Comparison of ENCODE assay signal across 8 mouse cellular contexts in genomic region chr17:46649811-46650210, GRCm38 (mm10). TPM values are rescaled to one million over a fixed set of nuclear protein-coding genes. Genes with fewer than 3 reads are reported as not detected.
A peak's percentile ranks its signal among the peaks of the same experiment; 100 is the strongest.
DNase-seq lines count a peak whose midpoint lies in the region; ATAC-seq and TF ChIP-seq lines count a peak whose summit lies in the region.

No protein-coding gene starts in this region.

- no peak for DNase-seq in kidney, adult 9 months
- DNase-seq in brain, embryonic 14.5 days (ENCODE audit: low read depth): peak; percentile 7
- DNase-seq in left cerebral cortex, adult 18-20 months (ENCODE audit: low spot score in 2 of 2): no peak
- no peak for DNase-seq in cerebellum, adult 11 months

- H3K9ac ChIP-seq in kidney, embryonic 14.5 days (ENCODE audit: low read depth, low read length): peak overlapping the region; percentile 89; the same call in 1 of the 2 replicates
- peak overlapping the region; percentile 95 for H3K9ac ChIP-seq in hindbrain, embryonic 13.5 days
- peak overlapping the region; percentile 91 for H3K9ac ChIP-seq in midbrain, embryonic 12.5 days (replicated peaks)

- WGBS in kidney, embryonic 14.5 days: 33% methylated on average over 15 of the region's 15 CpGs
- 41% methylated on average over 15 of the region's 15 CpGs for WGBS in hindbrain, embryonic 13.5 days
- 38% methylated on average over 15 of the region's 15 CpGs for WGBS in midbrain, embryonic 12.5 days

- no peak for TF ChIP-seq CTCF in brain, embryonic 14.5 days (IDR thresholded peaks at IDR 0.05; ENCODE audit: borderline replicate concordance, extremely low read depth, insufficient read depth, insufficient read length)

- ATAC-seq in kidney, embryonic 14.5 days (ENCODE audit: low FRiP score, low TSS enrichment): no peak
- no peak for ATAC-seq in hindbrain, embryonic 13.5 days (ENCODE audit: low FRiP score)
- ATAC-seq in midbrain, embryonic 12.5 days (ENCODE audit: low FRiP score, low read depth): no peak
- ATAC-seq in megakaryocyte progenitor cell, adult 5-6 weeks (replicated peaks; ENCODE audit: poor library complexity): no peak

- no peaks in the 10 kb centered on the region for H3K9me3 ChIP-seq in kidney, embryonic 14.5 days (ENCODE audit: control insufficient read depth, low read length)
- no peaks in the 10 kb centered on the region for H3K9me3 ChIP-seq in hindbrain, embryonic 13.5 days
- H3K9me3 ChIP-seq in midbrain, embryonic 12.5 days: no peaks in the 10 kb centered on the region

- peak overlapping the region; percentile 98 for H3K27ac ChIP-seq in kidney, embryonic 14.5 days (ENCODE audit: low read depth, low read length)
- H3K27ac ChIP-seq in hindbrain, embryonic 13.5 days: peak overlapping the region; percentile 97
- peak overlapping the region; percentile 90 for H3K27ac ChIP-seq in midbrain, embryonic 12.5 days (replicated peaks)

- peaks cover 30% of the 10 kb centered on the region for H3K4me1 ChIP-seq in kidney, embryonic 14.5 days (ENCODE audit: control insufficient read depth, insufficient read depth, low read length)
- peaks cover 67% of the 10 kb centered on the region for H3K4me1 ChIP-seq in hindbrain, embryonic 13.5 days (replicated peaks)
- peaks cover 43% of the 10 kb centered on the region for H3K4me1 ChIP-seq in midbrain, embryonic 12.5 days

- no peaks in the 10 kb centered on the region for H3K27me3 ChIP-seq in kidney, embryonic 14.5 days (ENCODE audit: control insufficient read depth, insufficient read depth, low read length)
- H3K27me3 ChIP-seq in hindbrain, embryonic 13.5 days: no peaks in the 10 kb centered on the region
- H3K27me3 ChIP-seq in midbrain, embryonic 12.5 days: no peaks in the 10 kb centered on the region

- peak overlapping the region; percentile 87 for H3K4me2 ChIP-seq in kidney, embryonic 14.5 days (replicated peaks; ENCODE audit: low read depth, low read length)
- peak overlapping the region; percentile 85 for H3K4me2 ChIP-seq in hindbrain, embryonic 13.5 days
- peak overlapping the region; percentile 86 for H3K4me2 ChIP-seq in midbrain, embryonic 12.5 days (replicated peaks)

- H3K36me3 ChIP-seq in kidney, embryonic 14.5 days (ENCODE audit: control insufficient read depth, insufficient read depth, low read length): peaks cover 41% of the 10 kb centered on the region
- peaks cover 30% of the 10 kb centered on the region for H3K36me3 ChIP-seq in hindbrain, embryonic 13.5 days
- H3K36me3 ChIP-seq in midbrain, embryonic 12.5 days: peaks cover 32% of the 10 kb centered on the region

- peak overlapping the region; percentile 82 for H3K4me3 ChIP-seq in kidney, embryonic 14.5 days (ENCODE audit: low read length)
- H3K4me3 ChIP-seq in hindbrain, embryonic 13.5 days: peak overlapping the region; percentile 72
- peak overlapping the region; percentile 69 for H3K4me3 ChIP-seq in midbrain, embryonic 12.5 days

- no peak for TF ChIP-seq POLR2A in brain, embryonic 14.5 days (IDR thresholded peaks at IDR 0.05; ENCODE audit: borderline replicate concordance, extremely low read depth, insufficient read depth, insufficient read length, poor library complexity, severe bottlenecking)

RNA-seq across cellular contexts. Expression of gene Cul7, which starts 0.3 kb away (rescaled TPM):
- polyA plus RNA-seq in kidney, embryonic 14.5 days (2014; fragmentation: Nextera tagmentation; extraction: Ambion mirVana): 40.7 and 42.6 TPM in 2 replicates
- polyA plus RNA-seq in brain, embryonic 14.5 days (2012; rRNA removed): 69.4 and 88.5 TPM in 2 replicates
- 40.0 and 41.2 TPM in 2 replicates for polyA plus RNA-seq in hindbrain, embryonic 13.5 days (2015; fragmentation: Nextera tagmentation; extraction: Ambion mirVana)
- polyA plus RNA-seq in midbrain, embryonic 12.5 days (2016; fragmentation: Nextera tagmentation; extraction: Ambion mirVana): 48.3 and 49.0 TPM in 2 replicates
- total RNA-seq in left cerebral cortex, adult 18-20 months (2021): 10 to 100 TPM; 26.1 to 27.1 TPM
- total RNA-seq in megakaryocyte progenitor cell, adult 5-6 weeks (2015): 7.3 and 7.6 TPM in 2 replicates
- 9.1 and 14.3 TPM in 2 replicates for total RNA-seq in megakaryocyte progenitor cell, adult 5-6 weeks (2017)

RNA-seq across cellular contexts. Expression of gene Mrpl2, which starts 3.8 kb away (rescaled TPM):
- polyA plus RNA-seq in kidney, embryonic 14.5 days (2014; fragmentation: Nextera tagmentation; extraction: Ambion mirVana): 121 and 141 TPM in 2 replicates
- polyA plus RNA-seq in brain, embryonic 14.5 days (2012; rRNA removed): 47.2 and 53.1 TPM in 2 replicates
- polyA plus RNA-seq in hindbrain, embryonic 13.5 days (2015; fragmentation: Nextera tagmentation; extraction: Ambion mirVana): 73.5 and 75.6 TPM in 2 replicates
- 73.9 and 88.4 TPM in 2 replicates for polyA plus RNA-seq in midbrain, embryonic 12.5 days (2016; fragmentation: Nextera tagmentation; extraction: Ambion mirVana)
- total RNA-seq in left cerebral cortex, adult 18-20 months (2021): 10 to 100 TPM; 51.8 to 53.0 TPM
- 80.1 and 101 TPM in 2 replicates for total RNA-seq in megakaryocyte progenitor cell, adult 5-6 weeks (2015)
- 75.5 and 84.7 TPM in 2 replicates for total RNA-seq in megakaryocyte progenitor cell, adult 5-6 weeks (2017)

RNA-seq across cellular contexts. Expression of gene Klc4, which starts 4.0 kb away (rescaled TPM):
- polyA plus RNA-seq in kidney, embryonic 14.5 days (2014; fragmentation: Nextera tagmentation; extraction: Ambion mirVana): 22.0 and 31.5 TPM in 2 replicates
- polyA plus RNA-seq in brain, embryonic 14.5 days (2012; rRNA removed): 30.0 and 34.5 TPM in 2 replicates
- polyA plus RNA-seq in hindbrain, embryonic 13.5 days (2015; fragmentation: Nextera tagmentation; extraction: Ambion mirVana): 45.1 and 45.9 TPM in 2 replicates
- polyA plus RNA-seq in midbrain, embryonic 12.5 days (2016; fragmentation: Nextera tagmentation; extraction: Ambion mirVana): 43.6 and 44.7 TPM in 2 replicates
- total RNA-seq in left cerebral cortex, adult 18-20 months (2021): 10 to 100 TPM; 24.3 to 26.2 TPM
- total RNA-seq in megakaryocyte progenitor cell, adult 5-6 weeks (2015): 1.9 and 2.9 TPM in 2 replicates
- total RNA-seq in megakaryocyte progenitor cell, adult 5-6 weeks (2017): 7.5 and 9.5 TPM in 2 replicates

RNA-seq across cellular contexts. Expression of gene Ptk7, which starts 20.5 kb away (rescaled TPM):
- 58.5 and 64.1 TPM in 2 replicates for polyA plus RNA-seq in kidney, embryonic 14.5 days (2014; fragmentation: Nextera tagmentation; extraction: Ambion mirVana)
- polyA plus RNA-seq in brain, embryonic 14.5 days (2012; rRNA removed): 22.9 and 38.7 TPM in 2 replicates
- polyA plus RNA-seq in hindbrain, embryonic 13.5 days (2015; fragmentation: Nextera tagmentation; extraction: Ambion mirVana): 39.9 and 40.7 TPM in 2 replicates
- 57.1 and 63.4 TPM in 2 replicates for polyA plus RNA-seq in midbrain, embryonic 12.5 days (2016; fragmentation: Nextera tagmentation; extraction: Ambion mirVana)
- 10 to 100 TPM in 1 of 2 experiments, 1 to 10 TPM in 1; 9.5 to 10.1 TPM for total RNA-seq in left cerebral cortex, adult 18-20 months (2021)
- 1.4 and 2.0 TPM in 2 replicates for total RNA-seq in megakaryocyte progenitor cell, adult 5-6 weeks (2015)
- 3.0 and 3.6 TPM in 2 replicates for total RNA-seq in megakaryocyte progenitor cell, adult 5-6 weeks (2017)

RNA-seq across cellular contexts. Expression of gene Rrp36, which starts 24.3 kb away (rescaled TPM):
- polyA plus RNA-seq in kidney, embryonic 14.5 days (2014; fragmentation: Nextera tagmentation; extraction: Ambion mirVana): 54.0 and 66.5 TPM in 2 replicates
- 36.7 and 37.2 TPM in 2 replicates for polyA plus RNA-seq in brain, embryonic 14.5 days (2012; rRNA removed)
- polyA plus RNA-seq in hindbrain, embryonic 13.5 days (2015; fragmentation: Nextera tagmentation; extraction: Ambion mirVana): 52.3 and 56.2 TPM in 2 replicates
- polyA plus RNA-seq in midbrain, embryonic 12.5 days (2016; fragmentation: Nextera tagmentation; extraction: Ambion mirVana): 54.1 and 56.0 TPM in 2 replicates
- 10 to 100 TPM; 17.1 to 17.2 TPM for total RNA-seq in left cerebral cortex, adult 18-20 months (2021)
- 12.4 and 13.6 TPM in 2 replicates for total RNA-seq in megakaryocyte progenitor cell, adult 5-6 weeks (2015)
- total RNA-seq in megakaryocyte progenitor cell, adult 5-6 weeks (2017): 70.4 and 89.7 TPM in 2 replicates
